Mouse (Mus musculus): ENCODE data around the gene Defa20.
"Not testable (repeated sequence)": the region's sequence is repeated elsewhere in the genome, so short reads cannot be mapped to it uniquely, and the experiment has no call there.

Defa20 gene

GRCm38 (mm10) chr8:21508958-21509357 is at the start of gene Defa20:
Gene Defa20 (plus strand): TSS chr8:21509258.
- not testable (repeated sequence) for DNase-seq (ENCODE audit: low spot score)

GRCm38 (mm10) chr8:21528732-21529131 is 19.7 kb downstream of the Defa20 start, which contains the start of gene Defa32:
Gene Defa32 (plus strand): TSS chr8:21529032.
- DNase-seq (ENCODE audit: low spot score): not testable (repeated sequence)

Measured in lung, postnatal 25 days (tissue).